In the genomic region with DNA sequence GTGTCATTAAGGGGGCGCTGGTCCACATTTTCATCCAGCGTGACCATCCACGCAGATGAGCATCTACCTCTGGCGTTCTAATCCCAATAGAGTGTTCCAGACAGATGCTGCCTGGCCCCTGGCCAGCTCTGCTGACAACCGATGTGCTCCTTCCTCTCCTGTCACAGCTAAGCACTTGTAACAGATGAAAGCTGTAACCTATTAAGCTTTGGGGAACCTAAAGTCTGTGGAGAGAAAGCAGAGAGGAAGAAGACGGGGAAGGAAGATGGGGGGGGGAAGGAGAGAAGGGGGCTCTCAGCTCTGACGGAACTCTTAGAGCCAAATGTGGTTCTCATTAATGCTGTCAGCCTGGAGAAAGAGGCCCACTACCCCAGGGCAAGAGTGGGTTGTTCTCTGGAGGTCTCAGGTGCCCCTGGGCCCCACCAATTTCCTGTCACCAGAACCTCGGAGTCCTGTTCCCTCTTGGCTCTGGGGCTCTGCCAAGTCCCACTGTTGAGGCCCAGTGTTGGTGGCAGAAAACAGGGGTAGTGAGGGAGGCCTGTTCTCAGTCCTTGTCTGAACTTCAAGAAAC, we compare ENCODE assay signal across 11 mouse cellular contexts. TPM values are rescaled to one million over a fixed set of nuclear protein-coding genes. Genes with fewer than 3 reads are reported as not detected.
A peak's percentile ranks its signal among the peaks of the same experiment; 100 is the strongest.
DNase-seq lines count a peak whose midpoint lies in the region; ATAC-seq and TF ChIP-seq lines count a peak whose summit lies in the region.
"Had no signal": no experiment of that assay in that cellular context is flagged by ENCODE, and none has a peak within 500 bp of the region (broad histone marks: within the 10 kb centered on the region; RNA-seq: fewer than 3 reads in every experiment).

No protein-coding gene starts in this region.

- 25% methylated on average over 8 of the region's 8 CpGs for WGBS in heart, embryonic 14.5 days
- WGBS in lung, adult 2 months = 46% methylated on average over 8 of the region's 8 CpGs
- 4% methylated on average over 8 of the region's 8 CpGs for WGBS in embryonic facial prominence, embryonic 13.5 days
- WGBS in neural tube, embryonic 11.5 days = 43% methylated on average over 8 of the region's 8 CpGs

- peaks cover 23 to 33% of the 10 kb centered on the region in 2 experiments for H3K4me1 ChIP-seq in heart, embryonic 14.5 days (ENCODE audit: control insufficient read depth in 2 of 2, insufficient read depth in 2 of 2, low read length in 2 of 2)
- H3K4me1 ChIP-seq in lung, adult 2 months (ENCODE audit: control insufficient read depth, insufficient read depth, low read length) = no peaks in the 10 kb centered on the region
- peaks cover 74% of the 10 kb centered on the region for H3K4me1 ChIP-seq in embryonic facial prominence, embryonic 13.5 days
- H3K4me1 ChIP-seq in neural tube, embryonic 11.5 days (ENCODE audit: control insufficient read depth, insufficient read depth, low read length) = peaks cover 9% of the 10 kb centered on the region

- no peak for ATAC-seq in heart, embryonic 14.5 days (ENCODE audit: insufficient number of reproducible peaks, insufficient read depth, low FRiP score, low read depth)
- ATAC-seq in embryonic facial prominence, embryonic 13.5 days (ENCODE audit: insufficient number of reproducible peaks, insufficient read depth, low FRiP score, low TSS enrichment, low read depth) = peak; percentile 71
- no peak for ATAC-seq in neural tube, embryonic 11.5 days (ENCODE audit: insufficient read depth, low FRiP score, low TSS enrichment)

- no peaks in the 10 kb centered on the region for H3K36me3 ChIP-seq in heart, embryonic 14.5 days (ENCODE audit: control insufficient read depth, insufficient read depth, low read length)
- no peaks in the 10 kb centered on the region for H3K36me3 ChIP-seq in embryonic facial prominence, embryonic 13.5 days
- H3K36me3 ChIP-seq in neural tube, embryonic 11.5 days (ENCODE audit: control insufficient read depth, insufficient read depth, low read length) = no peaks in the 10 kb centered on the region

- intact Hi-C loops in heart, postnatal 25 days (cut with DNase I) = loop anchor here (2.0 kb wide), 1 partner anchor 61 kb away; no protein-coding TSS in a partner anchor

- H3K9ac ChIP-seq in heart, embryonic 14.5 days (ENCODE audit: low read length) = no peak overlapping the region
- H3K9ac ChIP-seq in embryonic facial prominence, embryonic 13.5 days = 0 out of 2 replicates have a peak overlapping the region, but pooled peaks have one; percentile 6
- H3K9ac ChIP-seq in neural tube, embryonic 11.5 days (ENCODE audit: low read length) = no peak overlapping the region

- no peak overlapping the region for H3K4me3 ChIP-seq in heart, embryonic 14.5 days (ENCODE audit: control insufficient read depth in 1 of 2, insufficient read depth in 1 of 2, low read depth in 1 of 2, low read length in 2 of 2)
- H3K4me3 ChIP-seq in lung, adult 2 months (replicated peaks; ENCODE audit: extremely low read depth, low read depth, low read length) = no peak overlapping the region
- no peak overlapping the region for H3K4me3 ChIP-seq in embryonic facial prominence, embryonic 13.5 days
- no peak overlapping the region for H3K4me3 ChIP-seq in neural tube, embryonic 11.5 days (ENCODE audit: low read depth, low read length)

- H3K27ac ChIP-seq in heart, embryonic 14.5 days (replicated peaks in 1 of 2; ENCODE audit: control insufficient read depth in 1 of 2, insufficient read depth in 1 of 2, low read depth in 2 of 2, low read length in 2 of 2) = peak overlapping the region; percentile 39 to 55
- H3K27ac ChIP-seq in embryonic facial prominence, embryonic 13.5 days = peak overlapping the region; percentile 94
- H3K27ac ChIP-seq in neural tube, embryonic 11.5 days (ENCODE audit: low read depth, low read length) = 0 out of 2 replicates have a peak overlapping the region, but pooled peaks have one; percentile 34

- no peak for DNase-seq in heart, postnatal 25 days (ENCODE audit: low spot score)
- DNase-seq in lung, postnatal 14 days = peak; percentile 29
- DNase-seq in lung, adult 2 months = no peak
- no peak for DNase-seq in neural tube, embryonic 11.5 days (ENCODE audit: low spot score)
- no peak for DNase-seq in cerebellum, postnatal 36 days
- DNase-seq in adrenal gland, adult 8-10 months = no peak
- DNase-seq: thymus, postnatal 36 days had no signal

- H3K4me2 ChIP-seq in heart, embryonic 14.5 days (ENCODE audit: low read length) = no peak overlapping the region
- H3K4me2 ChIP-seq in embryonic facial prominence, embryonic 13.5 days = 0 out of 2 replicates have a peak overlapping the region, but pooled peaks have one; percentile 20
- no peak overlapping the region for H3K4me2 ChIP-seq in neural tube, embryonic 11.5 days (ENCODE audit: low read depth)

- H3K27me3 ChIP-seq in heart, embryonic 14.5 days (ENCODE audit: control insufficient read depth, insufficient read depth, low read length) = no peaks in the 10 kb centered on the region
- no peaks in the 10 kb centered on the region for H3K27me3 ChIP-seq in embryonic facial prominence, embryonic 13.5 days
- H3K27me3 ChIP-seq in neural tube, embryonic 11.5 days (ENCODE audit: control insufficient read depth, insufficient read depth, low read length) = no peaks in the 10 kb centered on the region

- no peaks in the 10 kb centered on the region for H3K9me3 ChIP-seq in heart, embryonic 14.5 days (ENCODE audit: control insufficient read depth, low read length)
- H3K9me3 ChIP-seq in embryonic facial prominence, embryonic 13.5 days = no peaks in the 10 kb centered on the region
- no peaks in the 10 kb centered on the region for H3K9me3 ChIP-seq in neural tube, embryonic 11.5 days (ENCODE audit: control insufficient read depth, low read length)

- TF ChIP-seq CTCF in lung, adult 2 months (IDR thresholded peaks at IDR 0.05; ENCODE audit: insufficient read depth, low read length) = no peak

- TF ChIP-seq POLR2A in lung, adult 2 months (IDR thresholded peaks at IDR 0.05; ENCODE audit: borderline replicate concordance, extremely low read depth, low read depth, low read length) = no peak

RNA-seq across cellular contexts. Expression of a gene that starts 34.7 kb away (rescaled TPM):
- polyA plus RNA-seq in heart, embryonic 14.5 days (2014; fragmentation: Nextera tagmentation; extraction: Ambion mirVana) = 0.18 TPM in 2 replicates
- total RNA-seq in heart, postnatal 25 days (2021) = not detected
- 1.6 TPM in 1 of 2 replicates, not detected in the other for polyA plus RNA-seq in lung, adult 2 months (2012; rRNA removed)
- 0.31 TPM in 1 of 2 replicates, not detected in the other for polyA plus RNA-seq in embryonic facial prominence, embryonic 13.5 days (2015; fragmentation: Nextera tagmentation; extraction: Ambion mirVana)
- polyA plus RNA-seq in neural tube, embryonic 11.5 days (2014; fragmentation: Nextera tagmentation; extraction: Ambion mirVana) = 0.34 TPM in 1 of 2 replicates, not detected in the other
- total RNA-seq in adrenal gland, adult 8-10 months (2022) = 1 to 10 TPM in 2 of 4 experiments, under 1 TPM in 1, not detected in 1; 0.74 to 1.3 (median 1.3) TPM
- total RNA-seq: left cerebral cortex, postnatal 10 days; neutrophil, adult 5-6 weeks had no signal

Comparison
In these comparisons a context has a peak if more than half of its experiments do, and no peak if none do; other contexts are left out.
1. H3K27ac ChIP-seq: peak in every context shown above with its lines; median percentile 94 in embryonic facial prominence, embryonic 13.5 days; 47 in heart, embryonic 14.5 days; 34 in neural tube, embryonic 11.5 days.